Mouse (Mus musculus) bone marrow, adult 2 months (tissue): ENCODE measurements around the gene Gm5294. TPM values are rescaled to one million over a fixed set of nuclear protein-coding genes. Genes with fewer than 3 reads are reported as not detected.

Experiments
- H3K27ac ChIP-seq: fragments of 200-500 bp; 2 replicates; pipeline ENCODE4 v1.5.1; 2012; ENCODE audit warnings: low read depth, mild to moderate bottlenecking, control low read depth, inconsistent platforms, low read length; ENCODE audit not compliant: control insufficient read depth, poor library complexity, insufficient read depth
- H3K4me1 ChIP-seq: fragments of 200-500 bp; 2 replicates; pipeline ENCODE4 v1.6.1; 2011; ENCODE audit warnings: low read length; ENCODE audit not compliant: control insufficient read depth, insufficient read depth
- H3K4me3 ChIP-seq: fragments of 200-500 bp; replicated peaks from 2 replicates; pipeline ENCODE3; 2011; ENCODE audit warnings: mild to moderate bottlenecking, low read depth, low read length, control low read depth; ENCODE audit not compliant: control insufficient read depth
- CTCF ChIP-seq: fragments of 200-500 bp; IDR thresholded peaks from 2 replicates; pipeline ENCODE4 v1.5.1; 2011; ENCODE audit warnings: low read length, control low read depth; ENCODE audit not compliant: control insufficient read depth, insufficient read depth
- POLR2A ChIP-seq: fragments of 200-500 bp; IDR thresholded peaks from 2 replicates; pipeline ENCODE4 v1.6.1; 2011; ENCODE audit warnings: low read depth, mild to moderate bottlenecking, control low read depth, low read length, borderline replicate concordance; ENCODE audit not compliant: control insufficient read depth
- WGBS: fragments of 180-500 bp; shearing (Covaris S2); methylation state at CpG from one replicate; pipeline ENCODE4 v1.1.7; 2018; 5-methylcytosine and 5-hydroxymethylcytosine counted together
- polyA plus RNA-seq: library from polyadenylated mRNA; stranded (reverse); fragments of >200 nt; gene quantifications from 2 replicates; pipeline ENCODE4 v1.2.4, GENCODE M21; 2011; ENCODE audit warnings: low replicate concordance; ENCODE audit not compliant: missing spikeins, insufficient read depth, insufficient read length

Gene Gm5294
- polyA plus RNA-seq, 1 experiment = not detected

DNA sequence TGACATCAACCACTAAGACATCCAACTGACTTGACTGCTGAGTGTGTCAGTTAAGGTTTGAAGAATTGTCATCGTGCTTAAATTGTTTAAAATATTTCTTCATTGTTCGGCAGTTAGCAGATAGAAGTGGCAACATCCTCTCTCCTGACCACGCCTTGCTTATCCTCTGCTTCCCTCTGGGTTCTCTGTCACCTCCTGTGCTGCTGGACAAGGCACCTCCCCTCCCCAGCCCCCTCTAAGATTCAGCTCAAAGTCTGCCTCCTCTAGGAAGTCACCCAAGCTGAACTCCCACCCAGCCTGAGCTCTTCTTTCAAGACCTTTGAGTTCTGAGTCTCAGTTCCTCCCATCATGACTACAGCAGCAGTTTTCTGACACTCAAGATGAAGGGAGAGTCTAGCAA is 15.0 kb downstream of the Gm5294 start:
- Histone ChIP-seq H3K27ac (no peak overlapping the region), H3K4me1 (peaks cover 4% of the 10 kb centered on the region; the same call in 1 of the 2 replicates), H3K4me3 (no peak overlapping the region)
- no peak for TF ChIP-seq CTCF
- no peak for TF ChIP-seq POLR2A
- WGBS = 21% methylated on average over 3 of the region's 3 CpGs

- WGBS = 84% methylated on average over 4 of the region's 4 CpGs
- Histone ChIP-seq H3K4me1 (no peaks in the 10 kb centered on the region), H3K4me3 (no peak overlapping the region), H3K27ac (no peak overlapping the region)
- TF ChIP-seq POLR2A (no peak), CTCF (no peak)
Observed at GRCm38 (mm10) chr5:138840981-138841380, 21.1 kb downstream of the Gm5294 start.

DNA sequence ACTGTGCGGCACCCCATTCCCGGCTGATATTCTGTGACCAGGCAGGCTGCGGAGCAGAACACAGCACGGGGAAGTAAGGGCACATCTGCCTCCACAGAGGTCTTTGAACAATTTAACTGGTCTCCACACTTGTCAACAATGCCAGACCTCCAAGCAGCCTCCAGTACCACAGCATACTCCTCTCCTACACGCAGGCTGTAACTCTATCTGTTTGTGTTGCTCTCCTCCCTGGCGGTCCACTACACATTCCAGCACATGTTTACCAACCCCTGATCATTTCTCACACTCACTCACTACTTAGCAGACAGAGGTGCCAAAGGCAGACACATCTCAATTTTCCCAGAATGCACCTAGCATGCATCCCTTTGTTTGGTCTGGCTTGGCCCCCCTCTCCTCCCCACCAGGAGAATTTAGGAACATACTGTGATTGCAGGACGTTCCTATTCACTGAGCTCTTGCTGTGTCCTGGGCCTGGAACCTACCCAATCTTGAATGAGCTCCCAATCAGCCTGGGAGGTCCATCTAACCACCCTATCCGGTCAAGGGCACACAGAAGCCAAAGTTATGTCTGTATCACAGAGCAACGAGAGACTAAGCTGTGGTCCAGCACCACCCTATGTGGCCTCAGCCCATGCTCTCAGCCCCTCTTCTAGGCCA is 23.4 kb downstream of the Gm5294 start:
- H3K27ac ChIP-seq = no peak overlapping the region
- H3K4me3 ChIP-seq = no peak overlapping the region
- 83% methylated on average over 9 of the region's 9 CpGs for WGBS
- H3K4me1 ChIP-seq = no peaks in the 10 kb centered on the region
- TF ChIP-seq POLR2A (no peak), CTCF (no peak)

DNA sequence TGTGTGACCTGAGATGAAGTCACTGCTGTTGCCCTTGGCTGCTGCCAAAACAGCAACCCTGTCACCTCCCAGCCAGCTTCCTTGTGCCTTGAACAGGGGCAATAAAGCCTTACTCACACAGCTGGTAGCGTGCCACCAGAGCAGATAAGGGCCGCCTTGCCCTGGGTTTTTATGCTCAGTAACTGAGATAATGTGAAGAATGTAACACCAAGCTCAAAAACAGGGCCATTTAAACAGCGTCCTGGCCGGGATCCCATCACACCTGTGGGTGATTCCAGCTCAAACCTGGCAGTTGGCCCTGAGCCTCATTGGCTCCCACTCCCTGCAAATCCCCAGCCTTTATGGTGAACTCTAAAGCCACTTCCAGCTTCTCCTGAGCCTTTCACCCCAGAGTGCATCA is 26.6 kb downstream of the Gm5294 start:
- Histone ChIP-seq H3K27ac (no peak overlapping the region), H3K4me3 (no peak overlapping the region), H3K4me1 (no peaks in the 10 kb centered on the region)
- TF ChIP-seq POLR2A (no peak), CTCF (no peak)
- WGBS = 60% methylated on average over 4 of the region's 4 CpGs

GRCm38 (mm10) chr5:138848102-138848501 is 28.2 kb downstream of the Gm5294 start:
- 12% methylated on average over 7 of the region's 7 CpGs for WGBS
- peak; percentile 98 for TF ChIP-seq CTCF
- TF ChIP-seq POLR2A = no peak
- Histone ChIP-seq H3K27ac (no peak overlapping the region), H3K4me3 (no peak overlapping the region), H3K4me1 (no peaks in the 10 kb centered on the region)

DNA sequence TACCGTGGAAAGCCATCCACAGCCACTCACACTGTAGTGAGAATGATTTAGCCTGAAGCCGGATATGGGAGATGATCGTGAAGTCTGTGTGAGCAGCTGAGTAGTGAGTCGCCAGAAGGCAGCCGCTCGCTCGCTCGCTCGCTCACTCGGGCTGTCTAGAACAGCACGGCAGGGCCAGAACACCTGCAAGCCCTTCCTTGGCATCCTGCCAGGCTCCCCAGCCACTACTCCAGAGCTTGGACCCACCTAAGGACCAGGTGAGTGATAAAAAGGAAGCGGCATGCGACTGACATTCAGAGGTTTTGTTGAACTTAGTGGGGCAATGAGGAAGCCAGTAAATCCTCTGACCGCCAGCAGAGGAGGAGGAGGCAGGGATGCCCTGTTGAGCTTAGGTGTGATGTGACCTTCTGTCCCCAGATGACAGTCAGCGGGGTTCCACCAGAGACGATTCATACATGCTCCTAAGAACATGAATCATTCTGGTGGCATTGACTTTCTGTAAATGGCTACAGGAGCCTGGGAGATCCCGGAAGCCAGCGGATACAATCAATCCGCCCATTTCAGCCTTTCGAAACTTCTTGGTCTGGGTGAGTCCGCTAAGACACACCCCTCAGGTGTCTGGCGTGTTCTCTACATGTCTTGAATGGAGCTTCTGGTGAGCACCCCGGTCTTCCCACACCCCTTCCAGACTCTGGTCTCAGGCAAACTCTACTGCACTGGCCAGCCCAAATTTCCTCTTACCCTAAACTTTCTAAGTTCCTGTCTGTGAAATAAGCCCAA is 30.0 kb downstream of the Gm5294 start:
- 72% methylated on average over 23 of the region's 23 CpGs for WGBS
- Histone ChIP-seq H3K4me1 (no peaks in the 10 kb centered on the region; the same call in 1 of the 2 replicates), H3K27ac (no peak overlapping the region), H3K4me3 (no peak overlapping the region)
- TF ChIP-seq POLR2A = no peak
- TF ChIP-seq CTCF = no peak

- TF ChIP-seq CTCF (no peak), POLR2A (no peak)
- Histone ChIP-seq H3K4me3 (no peak overlapping the region), H3K4me1 (no peaks in the 10 kb centered on the region; the same call in 1 of the 2 replicates), H3K27ac (no peak overlapping the region)
- WGBS = 78% methylated on average over 5 of the region's 5 CpGs
Observed at GRCm38 (mm10) chr5:138850462-138850844, 30.6 kb downstream of the Gm5294 start.

DNA sequence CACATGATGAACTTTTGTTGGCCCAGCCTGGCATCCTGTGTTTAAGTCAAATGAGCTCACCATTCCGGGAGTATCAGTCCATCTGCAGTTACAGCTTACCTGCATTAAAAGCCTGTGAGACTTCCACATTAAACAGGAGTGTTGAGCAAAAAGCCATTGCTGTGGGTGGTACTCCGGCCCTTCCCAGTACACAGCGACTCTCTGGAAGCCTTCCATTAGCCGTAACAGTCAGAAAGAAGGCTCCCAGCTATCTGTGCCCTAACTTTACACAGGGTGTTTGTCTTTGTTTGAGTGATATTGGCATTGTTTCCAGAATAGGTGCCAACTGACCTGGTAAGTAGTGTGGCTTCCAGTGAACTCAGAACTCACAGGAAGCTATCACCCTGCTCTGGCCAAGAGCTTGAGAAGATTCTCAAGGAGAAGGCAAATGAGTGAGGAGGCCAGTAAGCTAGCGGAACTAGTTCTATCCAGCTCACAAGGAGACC is 31.5 kb downstream of the Gm5294 start:
- TF ChIP-seq POLR2A (no peak), CTCF (no peak)
- Histone ChIP-seq H3K4me3 (no peak overlapping the region), H3K27ac (no peak overlapping the region), H3K4me1 (no peaks in the 10 kb centered on the region; the same call in 1 of the 2 replicates)
- 85% methylated on average over 5 of the region's 5 CpGs for WGBS

DNA sequence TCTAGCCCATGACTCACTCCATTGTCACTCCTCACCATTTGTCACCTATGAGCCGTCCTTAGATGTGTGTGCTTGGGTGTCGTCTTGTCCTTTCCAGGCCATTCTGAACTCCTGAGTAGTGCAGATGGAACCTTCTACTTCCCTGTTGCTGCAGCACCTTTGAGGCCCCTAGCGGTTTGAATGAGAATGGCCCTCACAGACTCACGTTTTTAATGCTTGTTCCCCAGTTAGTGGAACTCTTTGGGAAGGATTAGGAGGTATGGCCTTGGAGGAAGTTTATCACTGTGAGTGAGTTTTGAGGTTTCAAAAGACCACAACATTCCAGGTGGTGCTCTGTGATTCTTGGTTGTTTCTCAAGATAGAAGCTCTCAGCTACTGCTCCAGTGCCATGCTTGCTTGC is 32.3 kb downstream of the Gm5294 start:
- TF ChIP-seq CTCF (no peak), POLR2A (no peak)
- H3K4me3 ChIP-seq = no peak overlapping the region
- H3K4me1 ChIP-seq = no peaks in the 10 kb centered on the region; the same call in 1 of the 2 replicates
- 75% methylated on average over 4 of the region's 4 CpGs for WGBS
- no peak overlapping the region for H3K27ac ChIP-seq
